Mouse (Mus musculus) heart, adult 18-20 months (tissue): ENCODE data around the gene Homer1. TPM values are rescaled to one million over a fixed set of nuclear protein-coding genes. Genes with fewer than 3 reads are reported as not detected.

Source experiments
- DNase-seq, 2 experiments: peaks; one replicate each; pipeline ENCODE4 v3.0.0; 2021 to 2022; ENCODE audit warnings: mixed read lengths in 1 of 2
- total RNA-seq, 2 experiments: library from RNA; stranded (reverse); gene quantifications; 2 replicates each; pipeline ENCODE4 v1.2.3; 2021

Homer1 gene
- total RNA-seq, 2 experiments from 2014 or later = 58.9 to 60.1 TPM

DNA sequence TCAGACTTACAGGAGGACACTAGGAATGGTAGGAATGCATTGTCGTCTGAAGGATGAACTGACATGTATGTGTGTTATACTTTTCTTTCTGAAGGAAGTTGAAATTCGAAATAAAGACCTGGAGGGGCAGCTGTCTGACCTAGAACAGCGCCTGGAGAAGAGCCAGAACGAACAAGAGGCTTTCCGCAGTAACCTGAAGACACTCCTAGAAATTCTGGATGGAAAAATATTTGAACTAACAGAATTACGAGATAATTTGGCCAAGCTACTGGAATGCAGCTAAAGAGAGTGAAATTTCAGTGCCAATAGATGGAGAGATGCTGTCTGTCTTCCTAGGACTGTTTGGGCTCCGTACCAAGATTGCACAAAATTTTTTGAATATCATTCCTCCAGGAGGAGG is 102.5 kb downstream of the Homer1 start:
- DNase-seq = no peak

DNA sequence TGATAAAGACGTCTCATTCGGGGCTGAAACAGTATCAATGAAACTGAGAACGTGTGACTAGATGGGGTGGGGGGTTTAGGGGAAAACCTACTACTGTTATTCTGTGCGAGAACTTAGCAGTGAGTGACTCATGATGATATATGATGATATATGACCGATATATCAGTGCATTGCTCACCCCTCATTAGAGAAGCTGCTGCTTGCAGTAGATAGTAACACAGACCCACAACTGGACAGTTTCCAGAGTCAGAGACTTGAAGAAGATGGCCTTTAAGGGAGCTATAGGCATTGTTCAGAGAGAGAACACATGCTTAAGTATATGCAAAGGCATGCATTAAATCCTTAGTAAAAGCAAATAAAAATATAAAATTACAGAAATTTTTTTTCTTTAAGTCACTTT is 107.4 kb downstream of the Homer1 start:
- DNase-seq = no peak

DNA sequence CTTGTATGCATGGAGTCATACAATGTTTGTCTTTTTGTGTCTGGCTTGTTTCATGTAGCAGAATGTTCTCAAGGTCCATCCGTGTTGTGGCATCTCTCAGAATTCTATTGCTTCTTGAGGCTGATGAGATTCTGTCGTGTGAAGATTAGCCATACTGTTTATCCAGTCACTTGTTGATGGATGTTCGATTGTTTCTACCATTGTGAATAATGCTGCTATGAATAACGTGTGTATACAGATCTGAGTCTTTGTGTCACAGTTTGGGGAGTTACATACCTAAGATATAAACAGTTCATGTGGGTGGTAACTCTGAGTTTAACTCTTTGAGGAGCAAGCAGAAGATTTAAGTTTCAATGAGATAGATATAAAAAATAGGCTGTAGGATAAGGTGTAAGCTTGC is 110.9 kb downstream of the Homer1 start:
- no peak for DNase-seq

DNA sequence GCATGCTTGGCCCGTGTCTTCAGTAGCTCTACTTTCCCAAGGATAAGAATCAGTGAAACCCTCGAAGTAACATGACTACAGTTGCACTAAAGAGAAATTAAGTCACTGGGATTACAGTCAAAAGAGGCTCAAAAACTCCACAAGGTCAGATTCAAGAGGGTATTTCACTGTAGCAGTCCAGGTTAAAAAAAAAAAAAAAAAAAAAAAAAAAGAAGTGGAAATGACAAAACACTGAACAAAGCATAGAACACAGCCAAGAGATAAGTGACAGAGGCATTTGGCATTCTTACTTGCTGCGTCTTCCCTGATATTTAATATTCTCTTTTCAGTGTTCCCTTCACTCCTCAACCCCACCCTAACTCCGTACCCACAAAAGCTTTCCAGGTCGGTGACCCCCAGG is 115.6 kb downstream of the Homer1 start:
- DNase-seq = no peak

DNA sequence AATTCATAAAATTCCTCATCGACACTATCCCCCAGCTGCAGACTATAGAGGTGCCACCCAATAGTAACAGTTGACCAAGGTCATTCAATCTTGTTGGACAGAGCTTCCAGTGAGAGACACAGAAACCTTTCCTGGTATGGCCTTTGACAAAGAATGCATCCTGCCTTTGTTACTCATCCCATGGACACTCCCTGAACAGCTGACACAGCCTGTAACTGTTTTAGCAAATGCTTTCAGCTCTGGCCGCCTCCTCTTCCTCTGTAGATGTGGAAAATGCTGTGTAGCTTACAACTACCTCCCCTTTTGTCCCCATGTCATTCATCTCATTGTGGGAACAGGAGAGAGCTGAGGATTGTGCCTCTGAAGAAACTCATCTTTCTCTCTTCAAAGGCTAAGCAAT is 118.9 kb downstream of the Homer1 start:
- no peak for DNase-seq

DNA sequence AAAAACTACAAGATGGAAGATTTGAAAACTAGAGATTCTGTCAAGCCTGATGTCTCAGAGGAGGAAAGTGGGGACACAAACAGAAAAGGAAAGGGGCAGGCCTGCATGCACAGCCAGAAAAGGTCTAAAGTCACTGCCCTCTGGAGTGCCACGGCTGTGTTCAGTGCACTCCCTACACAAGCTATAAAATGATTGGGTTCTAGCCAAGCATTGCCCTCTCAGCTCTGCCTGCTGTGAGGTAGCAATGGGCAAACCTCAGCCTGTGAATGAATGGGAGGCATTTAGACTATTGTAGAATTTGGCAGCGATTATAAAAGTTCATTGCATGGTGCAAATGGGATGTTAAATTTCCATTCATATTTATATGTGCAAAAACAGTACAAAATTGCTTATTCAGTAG is 120.3 kb downstream of the Homer1 start:
- no peak for DNase-seq

DNA sequence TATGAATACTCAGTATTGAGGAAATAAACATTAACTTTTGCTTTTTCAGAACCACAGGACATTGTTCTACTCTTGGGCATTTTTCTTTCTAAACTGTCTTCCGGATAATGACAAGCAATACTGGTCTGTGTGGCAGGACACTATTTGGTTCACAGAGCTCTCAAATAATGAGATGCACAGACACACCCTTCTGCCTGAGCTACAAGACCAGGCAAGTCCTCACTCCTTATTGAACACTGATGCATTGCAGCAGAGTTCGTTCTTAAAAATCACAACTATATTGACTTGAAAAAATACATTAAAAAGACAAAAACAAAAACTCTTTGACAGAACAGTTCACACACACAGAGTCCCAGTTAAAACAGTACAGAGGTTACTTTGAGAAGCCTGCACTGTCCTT is 123.8 kb downstream of the Homer1 start:
- DNase-seq = no peak

DNA sequence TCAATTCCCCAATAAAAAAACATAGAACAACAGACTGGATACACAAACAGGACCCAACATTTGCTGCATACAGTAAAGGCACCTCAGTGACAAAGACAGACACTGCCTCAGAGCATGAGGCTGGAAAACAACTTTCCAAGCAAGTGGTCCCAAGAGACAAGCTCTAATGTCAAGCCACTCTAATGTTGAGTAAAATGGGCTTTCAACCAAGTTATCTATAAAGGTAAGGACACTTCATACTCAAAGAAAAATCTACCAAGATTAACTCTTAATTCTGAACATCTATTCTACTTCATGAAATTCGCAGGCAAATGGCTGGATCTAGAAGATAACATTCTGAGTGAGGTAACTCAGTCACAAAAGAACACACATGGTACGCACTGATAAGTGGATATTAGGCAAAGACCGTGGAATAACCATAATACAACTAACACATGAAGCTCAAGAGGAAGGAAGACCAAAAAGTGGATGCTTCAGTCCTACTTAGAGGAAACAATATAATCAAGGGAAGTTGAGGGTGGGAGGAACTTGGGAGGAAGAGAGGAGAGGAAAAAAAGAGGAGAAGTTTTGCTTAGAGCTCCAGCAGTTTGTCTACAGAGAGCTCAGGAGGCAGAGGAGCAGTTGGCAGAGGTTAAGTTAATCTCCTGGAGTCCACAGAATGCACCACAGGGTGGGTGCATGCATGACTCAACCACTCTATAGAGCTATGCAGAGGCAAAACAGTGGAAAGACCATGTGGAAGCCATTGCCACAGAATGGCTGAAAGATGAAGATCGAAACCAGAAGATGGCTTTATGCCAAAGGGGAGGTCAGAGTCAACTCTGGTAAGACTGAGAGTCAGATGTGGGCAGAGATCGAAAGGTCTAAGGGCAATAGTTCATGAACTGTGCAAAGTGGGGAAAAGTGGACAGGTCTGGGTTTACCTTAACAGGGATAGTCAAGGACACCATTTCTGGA is 128.8 kb downstream of the Homer1 start:
- DNase-seq = no peak

DNA sequence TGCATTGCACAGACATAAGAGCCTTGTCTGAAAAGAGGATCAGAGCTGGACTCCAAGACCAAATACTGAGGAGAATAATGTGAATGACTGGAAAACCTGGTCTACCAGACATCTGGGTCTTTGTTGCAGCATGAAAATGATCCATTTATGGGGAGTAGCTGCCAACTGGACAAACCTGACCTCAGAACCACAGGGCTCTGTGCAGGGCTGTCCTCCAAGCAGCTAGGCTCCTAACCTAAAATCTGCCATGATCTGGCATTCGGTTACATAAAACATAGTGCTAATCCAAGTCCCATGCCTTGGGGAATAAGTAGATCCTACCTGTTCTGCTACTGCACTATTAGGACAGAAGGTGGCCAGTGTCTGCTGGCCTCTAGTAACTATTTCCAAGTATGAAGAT is 129.8 kb downstream of the Homer1 start:
- no peak for DNase-seq

DNA sequence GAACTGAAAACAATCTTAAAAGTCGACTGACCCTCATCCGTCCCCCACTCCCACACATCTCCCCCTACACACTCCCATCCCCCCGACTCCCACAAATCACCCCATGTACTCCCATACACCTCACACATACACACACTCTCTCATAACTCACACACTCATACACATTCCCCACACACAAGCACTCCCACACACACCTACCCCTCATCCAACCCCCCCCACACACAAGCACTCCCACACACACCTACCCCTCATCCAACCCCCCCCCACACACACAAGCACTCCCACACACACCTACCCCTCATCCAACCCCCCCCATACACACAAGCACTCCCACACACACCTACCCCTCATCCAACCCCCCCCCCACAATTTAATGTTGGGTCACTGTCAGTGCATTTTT is 140.7 kb downstream of the Homer1 start:
- DNase-seq = no peak

DNA sequence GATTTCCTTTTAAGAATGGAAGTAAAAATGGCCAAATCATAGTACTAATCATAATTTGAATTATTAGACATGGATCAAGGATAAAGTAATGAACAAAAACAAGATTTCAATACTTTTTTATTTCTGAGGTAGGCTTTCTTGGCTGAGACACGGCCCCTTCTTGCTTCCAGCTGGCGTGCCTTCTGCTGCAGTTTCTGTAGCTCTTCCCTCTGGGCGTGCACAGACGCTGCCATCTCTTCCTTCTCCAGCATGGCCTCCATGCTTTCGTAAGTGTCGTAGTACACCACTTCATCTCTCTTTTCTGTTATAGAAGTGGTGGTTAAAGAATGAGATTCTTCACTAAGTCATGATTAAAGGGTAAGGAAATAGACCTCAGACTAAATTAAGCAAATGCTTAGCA is 153.8 kb downstream of the Homer1 start:
- DNase-seq = no peak

Other genes with a start within 250 kb of the Homer1 start
- 100 to 1,000 TPM; 336 to 366 TPM for gene Cmya5, start 154.9 kb upstream of the Homer1 start, total RNA-seq
- gene Tent2, start 107.2 kb upstream of the Homer1 start, total RNA-seq = 10 to 100 TPM; 13.5 to 14.8 TPM
- gene Jmy, start 200.2 kb downstream of the Homer1 start, total RNA-seq = 10 to 100 TPM; 45.2 to 47.8 TPM